In the genomic region with DNA sequence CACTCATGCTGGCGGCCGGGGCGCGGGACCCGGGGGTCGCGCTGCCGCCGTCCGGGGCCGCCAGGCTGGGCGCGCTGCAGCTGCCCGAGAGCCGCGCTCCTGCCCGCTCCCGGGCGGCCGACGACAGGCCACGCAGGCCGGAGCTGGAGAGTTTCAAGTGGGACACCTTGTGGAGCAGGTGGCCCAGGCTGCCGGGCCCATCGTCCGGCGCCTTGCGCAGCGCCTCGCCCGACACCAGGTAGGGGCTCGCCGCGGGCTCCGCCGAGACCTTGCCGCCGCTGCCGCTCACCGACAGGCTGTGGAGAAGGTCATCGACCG, we compare ENCODE assay signal across 7 mouse cellular contexts. TPM values are rescaled to one million over a fixed set of nuclear protein-coding genes. Genes with fewer than 3 reads are reported as not detected.
DNase-seq lines count a peak whose midpoint lies in the region; ATAC-seq and TF ChIP-seq lines count a peak whose summit lies in the region.

No protein-coding gene starts in this region.

- no peak for TF ChIP-seq POLR2A in embryonic fibroblast, embryonic 13.5 days (IDR thresholded peaks at IDR 0.05; ENCODE audit: low read depth, low read length)

- no peak for TF ChIP-seq CTCF in embryonic fibroblast, embryonic 13.5 days (IDR thresholded peaks at IDR 0.05; ENCODE audit: borderline replicate concordance, insufficient read depth, low read length)
- TF ChIP-seq CTCF in midbrain, postnatal 0 days (IDR thresholded peaks at IDR 0.05), result no peak

- no peak for ATAC-seq in liver, embryonic 11.5 days (replicated peaks; ENCODE audit: low FRiP score)
- ATAC-seq in hindbrain, embryonic 15.5 days (ENCODE audit: low FRiP score, low read depth), result no peak
- no peak for ATAC-seq in midbrain, postnatal 0 days (ENCODE audit: low FRiP score)
- no peak for ATAC-seq in erythroid progenitor cell, adult 5-6 weeks (replicated peaks; ENCODE audit: low FRiP score, poor library complexity, severe bottlenecking)
- no peak for ATAC-seq in frontal cortex, adult (ENCODE audit: low TSS enrichment)

- no peaks in the 10 kb centered on the region for H3K9me3 ChIP-seq in liver, embryonic 11.5 days (ENCODE audit: control insufficient read depth, low read length)
- H3K9me3 ChIP-seq in hindbrain, embryonic 15.5 days, result no peaks in the 10 kb centered on the region
- no peaks in the 10 kb centered on the region for H3K9me3 ChIP-seq in midbrain, postnatal 0 days (ENCODE audit: low read length)

- H3K36me3 ChIP-seq in liver, embryonic 11.5 days (ENCODE audit: control insufficient read depth, insufficient read depth, low read length), result no peaks in the 10 kb centered on the region
- H3K36me3 ChIP-seq in hindbrain, embryonic 15.5 days, result no peaks in the 10 kb centered on the region
- H3K36me3 ChIP-seq in midbrain, postnatal 0 days (ENCODE audit: insufficient read depth, low read length), result no peaks in the 10 kb centered on the region

- WGBS in liver, embryonic 11.5 days, result 2% methylated on average over 41 of the region's 42 CpGs
- WGBS in hindbrain, embryonic 15.5 days, result under 1% methylated on average over 42 of the region's 42 CpGs
- under 1% methylated on average over 36 of the region's 42 CpGs for WGBS in midbrain, postnatal 0 days

- peaks cover 2% of the 10 kb centered on the region; the same call in 1 of the 2 replicates for H3K4me1 ChIP-seq in liver, embryonic 11.5 days (replicated peaks; ENCODE audit: control insufficient read depth, insufficient read depth, low read length)
- H3K4me1 ChIP-seq in embryonic fibroblast, embryonic 13.5 days (ENCODE audit: control insufficient read depth, insufficient read depth, low read length), result 0 out of 2 replicates have a peak, but pooled peaks cover 7% of the 10 kb centered on the region
- peaks cover 42% of the 10 kb centered on the region for H3K4me1 ChIP-seq in hindbrain, embryonic 15.5 days (replicated peaks)
- H3K4me1 ChIP-seq in midbrain, postnatal 0 days (ENCODE audit: insufficient read depth, low read length), result peaks cover 8% of the 10 kb centered on the region

- H3K4me2 ChIP-seq in liver, embryonic 11.5 days, result peak overlapping the region; percentile 58
- peak overlapping the region; percentile 97 for H3K4me2 ChIP-seq in hindbrain, embryonic 15.5 days
- peak overlapping the region; percentile 82 for H3K4me2 ChIP-seq in midbrain, postnatal 0 days (ENCODE audit: low read depth, low read length, poor library complexity, severe bottlenecking)

- no peak overlapping the region for H3K27ac ChIP-seq in liver, embryonic 11.5 days (ENCODE audit: low read depth, low read length)
- no peak overlapping the region for H3K27ac ChIP-seq in embryonic fibroblast, embryonic 13.5 days (ENCODE audit: insufficient read depth, low read length)
- H3K27ac ChIP-seq in hindbrain, embryonic 15.5 days (replicated peaks), result peak overlapping the region; percentile 87; the same call in 1 of the 2 replicates
- H3K27ac ChIP-seq in midbrain, postnatal 0 days (ENCODE audit: low read depth, low read length), result peak overlapping the region; percentile 51; the same call in 1 of the 2 replicates

- H3K9ac ChIP-seq in liver, embryonic 11.5 days (ENCODE audit: low read depth, low read length), result no peak overlapping the region
- H3K9ac ChIP-seq in hindbrain, embryonic 15.5 days, result peak overlapping the region; percentile 68
- H3K9ac ChIP-seq in midbrain, postnatal 0 days (replicated peaks; ENCODE audit: low read length, poor library complexity, severe bottlenecking), result peak overlapping the region; percentile 63

- H3K27me3 ChIP-seq in liver, embryonic 11.5 days (replicated peaks; ENCODE audit: control insufficient read depth, insufficient read depth, low read length), result peaks cover 70% of the 10 kb centered on the region
- peaks cover 15% of the 10 kb centered on the region for H3K27me3 ChIP-seq in hindbrain, embryonic 15.5 days
- no peaks in the 10 kb centered on the region for H3K27me3 ChIP-seq in midbrain, postnatal 0 days (ENCODE audit: insufficient read depth, low read length)

- DNase-seq in liver, embryonic 11.5 days (ENCODE audit: low spot score), result peak; percentile 42
- no peak for DNase-seq in liver
- DNase-seq in midbrain, postnatal 0 days (ENCODE audit: low spot score), result no peak

- H3K4me3 ChIP-seq in liver, embryonic 11.5 days (ENCODE audit: low read depth, low read length), result peak overlapping the region; percentile 34
- peak overlapping the region; percentile 27 for H3K4me3 ChIP-seq in embryonic fibroblast, embryonic 13.5 days (ENCODE audit: insufficient read depth, low read length)
- peak overlapping the region; percentile 63 for H3K4me3 ChIP-seq in hindbrain, embryonic 15.5 days
- H3K4me3 ChIP-seq in midbrain, postnatal 0 days (ENCODE audit: low read depth, low read length), result peak overlapping the region; percentile 56

RNA-seq across cellular contexts. Expression of gene Shc3, which starts 2.2 kb away (rescaled TPM):
- polyA plus RNA-seq in liver, embryonic 11.5 days (2014; fragmentation: Nextera tagmentation; extraction: Ambion mirVana), result not detected in 2 replicates
- polyA plus RNA-seq in embryonic fibroblast, embryonic 13.5 days (2011; ENCODE audit: insufficient read length, low read depth, missing spikeins), result 0.43 and 0.68 TPM in 2 replicates
- polyA plus RNA-seq in hindbrain, embryonic 15.5 days (2015; fragmentation: Nextera tagmentation; extraction: Ambion mirVana), result 7.3 and 8.4 TPM in 2 replicates
- 110 and 119 TPM in 2 replicates for total RNA-seq in midbrain, postnatal 0 days (2014; rRNA removed)
- 9.1 and 10.4 TPM in 2 replicates for polyA plus RNA-seq in midbrain, postnatal 0 days (2015; fragmentation: Nextera tagmentation; extraction: Ambion mirVana)
- not detected in 2 replicates for total RNA-seq in erythroid progenitor cell, adult 5-6 weeks (2015; ENCODE audit: low replicate concordance)
- total RNA-seq in erythroid progenitor cell, adult 5-6 weeks (2017; ENCODE audit: low replicate concordance), result not detected in 2 replicates

Comparison
In these comparisons a context has a peak if more than half of its experiments do, and no peak if none do; other contexts are left out.
1. H3K27ac ChIP-seq: peak in hindbrain, embryonic 15.5 days (single experiment) and midbrain, postnatal 0 days (single experiment); none in liver, embryonic 11.5 days (single experiment) and embryonic fibroblast, embryonic 13.5 days (single experiment).
2. Peak in every context shown above with its lines, with median percentiles within 50 percentile points of each other: H3K4me2 ChIP-seq and H3K4me3 ChIP-seq.